Mouse (Mus musculus): ENCODE data around the gene Tubb4b. TPM values are rescaled to one million over a fixed set of nuclear protein-coding genes. Genes with fewer than 3 reads are reported as not detected.

Tubb4b gene
- polyA plus RNA-seq, 1 experiment from 2014 or later, result 671 TPM

- WGBS, result 93% methylated on average over 7 of the region's 7 CpGs
These were observed 40.0 kb downstream of the Tubb4b start for GRCm38 (mm10) chr2:25184496-25184895.

GRCm38 (mm10) chr2:25183336-25183735 lies 41.2 kb downstream of the Tubb4b start:
- H3K27me3 ChIP-seq (ENCODE audit: insufficient read depth, low read length), result peaks cover 38% of the 10 kb centered on the region
- H3K4me2 ChIP-seq (replicated peaks; ENCODE audit: low read depth, low read length), result peak overlapping the region; percentile 87
- peak overlapping the region; percentile 67 for H3K4me3 ChIP-seq (ENCODE audit: low read length)

More at GRCm38 (mm10) chr2:25184496-25184895, 40.0 kb downstream of the Tubb4b start:
- 0 out of 2 replicates have a peak overlapping the region, but pooled peaks have one; percentile 11 for H3K9ac ChIP-seq (replicated peaks; ENCODE audit: low read length)
- peaks cover 2% of the 10 kb centered on the region; the same call in 1 of the 2 replicates for H3K36me3 ChIP-seq (ENCODE audit: insufficient read depth, low read length)
- ATAC-seq (ENCODE audit: low FRiP score, low TSS enrichment), result no peak
- no peak overlapping the region for H3K4me3 ChIP-seq (ENCODE audit: low read length)
- no peak overlapping the region for H3K4me2 ChIP-seq (replicated peaks; ENCODE audit: low read depth, low read length)
- H3K27me3 ChIP-seq (ENCODE audit: insufficient read depth, low read length), result peaks cover 31% of the 10 kb centered on the region
- H3K27ac ChIP-seq (ENCODE audit: low read length), result no peak overlapping the region
- no peaks in the 10 kb centered on the region for H3K9me3 ChIP-seq (ENCODE audit: low read length)
- peaks cover 47% of the 10 kb centered on the region for H3K4me1 ChIP-seq (ENCODE audit: insufficient read depth, low read length)

GRCm38 (mm10) chr2:25182664-25183063 lies 41.8 kb downstream of the Tubb4b start:
- H3K27ac ChIP-seq (ENCODE audit: low read length), result no peak overlapping the region
- peaks cover 64% of the 10 kb centered on the region for H3K4me1 ChIP-seq (ENCODE audit: insufficient read depth, low read length)
- H3K36me3 ChIP-seq (ENCODE audit: insufficient read depth, low read length), result peaks cover 2% of the 10 kb centered on the region; the same call in 1 of the 2 replicates
- peak overlapping the region; percentile 17; the same call in 1 of the 2 replicates for H3K9ac ChIP-seq (replicated peaks; ENCODE audit: low read length)
- peak overlapping the region; percentile 87 for H3K4me2 ChIP-seq (replicated peaks; ENCODE audit: low read depth, low read length)
- ATAC-seq (ENCODE audit: low FRiP score, low TSS enrichment), result no peak
- H3K9me3 ChIP-seq (ENCODE audit: low read length), result no peaks in the 10 kb centered on the region
- H3K4me3 ChIP-seq (ENCODE audit: low read length), result peak overlapping the region; percentile 67
- peaks cover 38% of the 10 kb centered on the region for H3K27me3 ChIP-seq (ENCODE audit: insufficient read depth, low read length)
- WGBS, result 21% methylated on average over 6 of the region's 6 CpGs

More at GRCm38 (mm10) chr2:25183336-25183735, 41.2 kb downstream of the Tubb4b start:
- Histone ChIP-seq H3K4me1 (ENCODE audit: insufficient read depth, low read length) (peaks cover 58% of the 10 kb centered on the region), H3K9ac (replicated peaks; ENCODE audit: low read length) (no peak overlapping the region; the same call in 1 of the 2 replicates), H3K9me3 (ENCODE audit: low read length) (no peaks in the 10 kb centered on the region), H3K27ac (ENCODE audit: low read length) (no peak overlapping the region), H3K36me3 (ENCODE audit: insufficient read depth, low read length) (peaks cover 2% of the 10 kb centered on the region; the same call in 1 of the 2 replicates)
- 56% methylated on average over 2 of the region's 2 CpGs for WGBS
- ATAC-seq (ENCODE audit: low FRiP score, low TSS enrichment), result no peak

GRCm38 (mm10) chr2:25181891-25182397 lies 42.6 kb downstream of the Tubb4b start:
- no peak for ATAC-seq (ENCODE audit: low FRiP score, low TSS enrichment)

GRCm38 (mm10) chr2:25180973-25181890 lies 43.3 kb downstream of the Tubb4b start:
- peaks cover 78% of the 10 kb centered on the region for H3K4me1 ChIP-seq (ENCODE audit: insufficient read depth, low read length)
- ATAC-seq (ENCODE audit: low FRiP score, low TSS enrichment), result peak; percentile 17; the same call in 1 of the 2 replicates
- peak overlapping the region; percentile 67 for H3K4me3 ChIP-seq (ENCODE audit: low read length)
- no peaks in the 10 kb centered on the region for H3K9me3 ChIP-seq (ENCODE audit: low read length)
- H3K27me3 ChIP-seq (ENCODE audit: insufficient read depth, low read length), result peaks cover 38% of the 10 kb centered on the region
- peak overlapping the region; percentile 76 for H3K9ac ChIP-seq (replicated peaks; ENCODE audit: low read length)
- H3K36me3 ChIP-seq (ENCODE audit: insufficient read depth, low read length), result peaks cover 2% of the 10 kb centered on the region; the same call in 1 of the 2 replicates
- H3K4me2 ChIP-seq (replicated peaks; ENCODE audit: low read depth, low read length), result peak overlapping the region; percentile 87
- peak overlapping the region; percentile 91 for H3K27ac ChIP-seq (ENCODE audit: low read length)
- under 1% methylated on average over 94 of the region's 100 CpGs for WGBS

More at GRCm38 (mm10) chr2:25181891-25182397, 42.6 kb downstream of the Tubb4b start:
- Histone ChIP-seq H3K4me2 (replicated peaks; ENCODE audit: low read depth, low read length) (peak overlapping the region; percentile 87), H3K4me3 (ENCODE audit: low read length) (peak overlapping the region; percentile 67), H3K9me3 (ENCODE audit: low read length) (no peaks in the 10 kb centered on the region), H3K27ac (ENCODE audit: low read length) (peak overlapping the region; percentile 91), H3K4me1 (ENCODE audit: insufficient read depth, low read length) (peaks cover 72% of the 10 kb centered on the region), H3K9ac (replicated peaks; ENCODE audit: low read length) (peak overlapping the region; percentile 76), H3K27me3 (ENCODE audit: insufficient read depth, low read length) (peaks cover 38% of the 10 kb centered on the region), H3K36me3 (ENCODE audit: insufficient read depth, low read length) (peaks cover 2% of the 10 kb centered on the region; the same call in 1 of the 2 replicates)
- WGBS, result under 1% methylated on average over 17 of the region's 17 CpGs

- ATAC-seq (ENCODE audit: low FRiP score, low TSS enrichment), result peak; percentile 89
- peaks cover 78% of the 10 kb centered on the region for H3K4me1 ChIP-seq (ENCODE audit: insufficient read depth, low read length)
- H3K9me3 ChIP-seq (ENCODE audit: low read length), result no peaks in the 10 kb centered on the region
- peak within 1 kb of the TSS; percentile 91 for H3K27ac ChIP-seq (ENCODE audit: low read length)
- H3K4me3 ChIP-seq (ENCODE audit: low read length), result peak within 1 kb of the TSS; percentile 67
- 0% methylated on average over 35 of the region's 35 CpGs for WGBS
- H3K36me3 ChIP-seq (ENCODE audit: insufficient read depth, low read length), result peaks cover 2% of the 10 kb centered on the region; the same call in 1 of the 2 replicates
- H3K4me2 ChIP-seq (replicated peaks; ENCODE audit: low read depth, low read length), result peak within 1 kb of the TSS; percentile 87
- peak within 1 kb of the TSS; percentile 76 for H3K9ac ChIP-seq (replicated peaks; ENCODE audit: low read length)
- peaks cover 38% of the 10 kb centered on the region for H3K27me3 ChIP-seq (ENCODE audit: insufficient read depth, low read length)
These were observed 44.0 kb downstream of the Tubb4b start, which contains the start of gene Nrarp for GRCm38 (mm10) chr2:25180478-25180903. Gene Nrarp, plus strand, starts transcription at chr2:25180758.

- H3K4me3 ChIP-seq (ENCODE audit: low read length), result peak overlapping the region; percentile 67
- ATAC-seq (ENCODE audit: low FRiP score, low TSS enrichment), result no peak
- H3K9ac ChIP-seq (replicated peaks; ENCODE audit: low read length), result peak overlapping the region; percentile 59
- peaks cover 78% of the 10 kb centered on the region for H3K4me1 ChIP-seq (ENCODE audit: insufficient read depth, low read length)
- H3K27ac ChIP-seq (ENCODE audit: low read length), result peak overlapping the region; percentile 63
- 20% methylated on average over 15 of the region's 15 CpGs for WGBS
- H3K36me3 ChIP-seq (ENCODE audit: insufficient read depth, low read length), result peaks cover 2% of the 10 kb centered on the region; the same call in 1 of the 2 replicates
- H3K9me3 ChIP-seq (ENCODE audit: low read length), result no peaks in the 10 kb centered on the region
- peak overlapping the region; percentile 87 for H3K4me2 ChIP-seq (replicated peaks; ENCODE audit: low read depth, low read length)
- H3K27me3 ChIP-seq (ENCODE audit: insufficient read depth, low read length), result peaks cover 37% of the 10 kb centered on the region
These were observed 44.8 kb downstream of the Tubb4b start for GRCm38 (mm10) chr2:25179566-25180217.

- Histone ChIP-seq H3K27ac (ENCODE audit: low read length) (peak overlapping the region; percentile 91), H3K27me3 (ENCODE audit: insufficient read depth, low read length) (peaks cover 32% of the 10 kb centered on the region), H3K36me3 (ENCODE audit: insufficient read depth, low read length) (no peaks in the 10 kb centered on the region), H3K9me3 (ENCODE audit: low read length) (no peaks in the 10 kb centered on the region), H3K9ac (replicated peaks; ENCODE audit: low read length) (peak overlapping the region; percentile 25; the same call in 1 of the 2 replicates), H3K4me2 (replicated peaks; ENCODE audit: low read depth, low read length) (peak overlapping the region; percentile 2; the same call in 1 of the 2 replicates), H3K4me3 (ENCODE audit: low read length) (no peak overlapping the region), H3K4me1 (ENCODE audit: insufficient read depth, low read length) (peaks cover 75% of the 10 kb centered on the region)
- WGBS, result 25% methylated on average over 10 of the region's 10 CpGs
- ATAC-seq (ENCODE audit: low FRiP score, low TSS enrichment), result no peak
These were observed 46.1 kb downstream of the Tubb4b start for GRCm38 (mm10) chr2:25178285-25178972.

- H3K4me1 ChIP-seq (ENCODE audit: insufficient read depth, low read length), result peaks cover 75% of the 10 kb centered on the region
- no peaks in the 10 kb centered on the region for H3K9me3 ChIP-seq (ENCODE audit: low read length)
- peak overlapping the region; percentile 8 for H3K4me3 ChIP-seq (ENCODE audit: low read length)
- peak overlapping the region; percentile 44 for H3K4me2 ChIP-seq (replicated peaks; ENCODE audit: low read depth, low read length)
- peak; percentile 63 for ATAC-seq (ENCODE audit: low FRiP score, low TSS enrichment)
- no peaks in the 10 kb centered on the region for H3K36me3 ChIP-seq (ENCODE audit: insufficient read depth, low read length)
- 3% methylated on average over 6 of the region's 6 CpGs for WGBS
- peaks cover 25% of the 10 kb centered on the region for H3K27me3 ChIP-seq (ENCODE audit: insufficient read depth, low read length)
- peak overlapping the region; percentile 40; the same call in 1 of the 2 replicates for H3K9ac ChIP-seq (replicated peaks; ENCODE audit: low read length)
- H3K27ac ChIP-seq (ENCODE audit: low read length), result peak overlapping the region; percentile 91
These were observed 46.8 kb downstream of the Tubb4b start for GRCm38 (mm10) chr2:25177685-25178084.
